Mouse (Mus musculus) hindbrain, embryonic 11.5 days (tissue): ENCODE measurements around the gene Slc13a1. TPM values are rescaled to one million over a fixed set of nuclear protein-coding genes. Genes with fewer than 3 reads are reported as not detected.
"Not testable (repeated sequence)": the region's sequence is repeated elsewhere in the genome, so short reads cannot be mapped to it uniquely, and the experiment has no call there.

Experiments used
- ATAC-seq: fragments of 200-750 bp; cut with Nextera tagmentation; 2 replicates; pipeline ENCODE4 v1.8.0; 2017; ENCODE audit warnings: mild to moderate bottlenecking, moderate TSS enrichment, moderate library complexity; ENCODE audit not compliant: low FRiP score
- DNase-seq: peaks from one replicate; pipeline ENCODE4 v3.0.0-alpha.2; 2015; ENCODE audit warnings: low spot score
- H3K27ac ChIP-seq: fragments of 300-500 bp; sonication (generic); 2 replicates; pipeline ENCODE4 v1.5.1; 2014; ENCODE audit warnings: mild to moderate bottlenecking, low read depth, low read length
- H3K27me3 ChIP-seq: fragments of 300-500 bp; sonication (generic); 2 replicates; pipeline ENCODE4 v1.6.1; 2014; ENCODE audit warnings: mild to moderate bottlenecking, low read length, moderate library complexity, mixed read lengths; ENCODE audit not compliant: control insufficient read depth, insufficient read depth
- H3K36me3 ChIP-seq: fragments of 300-500 bp; sonication (generic); 2 replicates; pipeline ENCODE4 v1.6.1; 2014; ENCODE audit warnings: mild to moderate bottlenecking, low read length, moderate library complexity, mixed read lengths; ENCODE audit not compliant: control insufficient read depth, insufficient read depth
- H3K4me1 ChIP-seq: fragments of 300-500 bp; sonication (generic); replicated peaks from 2 replicates; pipeline ENCODE4 v1.6.1; 2014; ENCODE audit warnings: low read length, mixed read lengths; ENCODE audit not compliant: control insufficient read depth, insufficient read depth
- H3K4me2 ChIP-seq: fragments of 300-500 bp; sonication (generic); replicated peaks from 2 replicates; pipeline ENCODE4 v1.6.1; 2014; ENCODE audit warnings: mild to moderate bottlenecking, low read depth, low read length
- H3K4me3 ChIP-seq: fragments of 300-500 bp; sonication (generic); 2 replicates; pipeline ENCODE4 v1.5.1; 2014; ENCODE audit warnings: low read depth, low read length
- H3K9ac ChIP-seq: fragments of 300-500 bp; sonication (generic); 2 replicates; pipeline ENCODE4 v1.6.1; 2014; ENCODE audit warnings: low read depth, low read length
- H3K9me3 ChIP-seq: fragments of 300-500 bp; sonication (generic); 2 replicates; pipeline ENCODE4 v1.6.1; 2016; ENCODE audit warnings: low read length; ENCODE audit not compliant: control insufficient read depth
- WGBS: fragments of 180-500 bp; shearing (Covaris S2); extraction: QIAGEN DNeasy Blood & Tissue Kit; methylation state at CpG from one replicate; pipeline ENCODE4 v1.1.7; 2014; 5-methylcytosine and 5-hydroxymethylcytosine counted together
- polyA plus RNA-seq: library from polyadenylated mRNA; unstranded; fragments of >200 nt; fragmentation: Nextera tagmentation; extraction: Ambion mirVana; gene quantifications from 2 replicates; pipeline ENCODE4 v1.2.1, GENCODE M21; 2014

Slc13a1 gene
- polyA plus RNA-seq: 0.07 and 0.25 TPM in 2 replicates

DNA sequence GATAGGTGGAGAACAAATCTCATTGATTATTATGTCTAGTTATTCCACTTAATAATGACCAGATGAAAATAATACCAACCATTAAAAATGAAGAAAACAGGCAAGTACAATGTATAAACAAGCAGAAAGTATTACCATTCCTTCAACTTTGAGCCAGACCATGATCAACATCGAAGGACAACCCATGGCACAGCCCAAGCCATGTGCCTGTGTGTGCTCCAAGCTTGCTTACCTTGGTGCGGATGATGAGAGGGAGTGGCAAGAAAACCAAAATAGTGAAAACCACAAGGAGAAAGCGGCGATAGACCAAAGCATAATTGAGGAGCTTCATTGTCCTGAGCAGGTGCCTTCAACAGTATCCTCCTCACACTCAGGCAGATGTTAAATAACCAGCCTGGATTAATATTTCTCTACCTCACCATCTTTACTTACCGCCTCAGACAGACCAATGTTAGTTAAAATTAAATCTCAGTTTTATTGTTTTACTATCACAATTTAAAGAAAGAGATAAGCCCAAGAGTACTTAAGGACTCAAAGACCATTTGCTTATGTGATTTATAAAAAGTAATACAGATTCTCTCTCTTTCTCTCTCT, at the start of gene Slc13a1:
Gene Slc13a1 (minus strand): TSS at position 359 of the 594 bp plus-strand sequence.
- no peaks in the 10 kb centered on the region for H3K4me1 ChIP-seq
- 95% methylated on average over 5 of the region's 5 CpGs for WGBS
- H3K36me3 ChIP-seq: no peaks in the 10 kb centered on the region
- no peak for ATAC-seq
- H3K27me3 ChIP-seq: no peaks in the 10 kb centered on the region
- no peak within 1 kb of the TSS for H3K27ac ChIP-seq
- H3K4me2 ChIP-seq: no peak within 1 kb of the TSS
- DNase-seq: no peak
- no peak within 1 kb of the TSS for H3K4me3 ChIP-seq
- no peaks in the 10 kb centered on the region for H3K9me3 ChIP-seq
- H3K9ac ChIP-seq: no peak within 1 kb of the TSS

GRCm38 (mm10) chr6:24207866-24208265, 40.0 kb upstream of the Slc13a1 start:
- H3K4me3 ChIP-seq: no peak overlapping the region
- no peaks in the 10 kb centered on the region for H3K36me3 ChIP-seq
- WGBS: 78% methylated on average over 3 of the region's 3 CpGs
- DNase-seq: no peak
- no peak overlapping the region for H3K9ac ChIP-seq
- H3K4me1 ChIP-seq: no peaks in the 10 kb centered on the region
- H3K9me3 ChIP-seq: no peaks in the 10 kb centered on the region
- no peak overlapping the region for H3K4me2 ChIP-seq
- H3K27me3 ChIP-seq: no peaks in the 10 kb centered on the region
- no peak for ATAC-seq
- no peak overlapping the region for H3K27ac ChIP-seq

DNA sequence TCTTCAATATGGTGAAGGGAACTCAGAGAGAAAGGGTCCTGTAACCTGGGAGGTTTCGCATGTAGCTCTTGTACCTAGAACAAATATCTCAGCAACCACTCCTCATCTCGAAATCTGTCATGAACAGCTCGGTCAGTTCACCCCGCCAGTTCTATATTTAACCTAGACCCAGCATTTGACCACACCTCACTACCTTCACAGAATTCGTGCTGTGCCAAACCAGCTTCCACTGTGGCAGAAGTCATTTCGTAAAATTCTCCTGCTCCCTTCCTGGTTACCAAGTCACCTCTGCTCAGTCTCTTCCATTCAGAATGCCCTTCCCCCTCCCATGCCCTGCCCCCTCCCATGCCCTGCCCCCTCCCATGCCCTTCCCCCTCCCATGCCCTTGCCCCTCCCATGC, 34.3 kb upstream of the Slc13a1 start:
- no peak for ATAC-seq

GRCm38 (mm10) chr6:24200644-24201484, 33.0 kb upstream of the Slc13a1 start:
- H3K4me3 ChIP-seq: no peak overlapping the region
- ATAC-seq (no peak), DNase-seq (no peak)
- no peaks in the 10 kb centered on the region for H3K36me3 ChIP-seq
- H3K4me2 ChIP-seq: no peak overlapping the region
- 67% methylated on average over 12 of the region's 12 CpGs for WGBS
- H3K9me3 ChIP-seq: no peaks in the 10 kb centered on the region
- H3K27ac ChIP-seq: no peak overlapping the region
- H3K27me3 ChIP-seq: no peaks in the 10 kb centered on the region
- no peak overlapping the region for H3K9ac ChIP-seq
- H3K4me1 ChIP-seq: no peaks in the 10 kb centered on the region

More for the DNA sequence above, 34.3 kb upstream of the Slc13a1 start:
- Histone ChIP-seq H3K4me1 (no peaks in the 10 kb centered on the region), H3K4me3 (no peak overlapping the region), H3K9ac (no peak overlapping the region), H3K27ac (no peak overlapping the region), H3K9me3 (no peaks in the 10 kb centered on the region), H3K4me2 (no peak overlapping the region), H3K36me3 (no peaks in the 10 kb centered on the region), H3K27me3 (no peaks in the 10 kb centered on the region)
- 87% methylated on average over 6 of the region's 6 CpGs for WGBS
- no peak for DNase-seq

- H3K27ac ChIP-seq, ATAC-seq, H3K9me3 ChIP-seq, H3K9ac ChIP-seq, H3K27me3 ChIP-seq, H3K4me1 ChIP-seq, H3K4me2 ChIP-seq, H3K4me3 ChIP-seq, H3K36me3 ChIP-seq, DNase-seq: not testable (repeated sequence)
- 86% methylated on average over 10 of the region's 10 CpGs for WGBS
Observed at GRCm38 (mm10) chr6:24197501-24198195, 29.8 kb upstream of the Slc13a1 start.

GRCm38 (mm10) chr6:24196406-24196805, 28.5 kb upstream of the Slc13a1 start:
- 34% methylated on average over 5 of the region's 5 CpGs for WGBS
- H3K4me3 ChIP-seq, H3K4me2 ChIP-seq, H3K36me3 ChIP-seq, ATAC-seq, H3K4me1 ChIP-seq, H3K9ac ChIP-seq, H3K27ac ChIP-seq, H3K9me3 ChIP-seq, H3K27me3 ChIP-seq, DNase-seq: not testable (repeated sequence)

GRCm38 (mm10) chr6:24183439-24183838, 15.5 kb upstream of the Slc13a1 start:
- WGBS: 90% methylated on average over 3 of the region's 3 CpGs

GRCm38 (mm10) chr6:24175393-24175792, 7.5 kb upstream of the Slc13a1 start:
- Histone ChIP-seq H3K4me3 (no peak overlapping the region), H3K36me3 (no peaks in the 10 kb centered on the region), H3K4me1 (no peaks in the 10 kb centered on the region), H3K27me3 (no peaks in the 10 kb centered on the region), H3K27ac (no peak overlapping the region), H3K4me2 (no peak overlapping the region), H3K9ac (no peak overlapping the region), H3K9me3 (no peaks in the 10 kb centered on the region)
- DNase-seq: no peak
- 86% methylated on average over 3 of the region's 3 CpGs for WGBS
- no peak for ATAC-seq

More at GRCm38 (mm10) chr6:24183439-24183838, 15.5 kb upstream of the Slc13a1 start:
- Histone ChIP-seq H3K36me3 (no peaks in the 10 kb centered on the region), H3K4me3 (no peak overlapping the region), H3K4me2 (no peak overlapping the region), H3K4me1 (no peaks in the 10 kb centered on the region), H3K9me3 (no peaks in the 10 kb centered on the region), H3K27me3 (no peaks in the 10 kb centered on the region), H3K9ac (no peak overlapping the region), H3K27ac (no peak overlapping the region)
- ATAC-seq (no peak), DNase-seq (no peak)
